Mouse (Mus musculus): ENCODE measurements around the gene Ttc28.

DNA sequence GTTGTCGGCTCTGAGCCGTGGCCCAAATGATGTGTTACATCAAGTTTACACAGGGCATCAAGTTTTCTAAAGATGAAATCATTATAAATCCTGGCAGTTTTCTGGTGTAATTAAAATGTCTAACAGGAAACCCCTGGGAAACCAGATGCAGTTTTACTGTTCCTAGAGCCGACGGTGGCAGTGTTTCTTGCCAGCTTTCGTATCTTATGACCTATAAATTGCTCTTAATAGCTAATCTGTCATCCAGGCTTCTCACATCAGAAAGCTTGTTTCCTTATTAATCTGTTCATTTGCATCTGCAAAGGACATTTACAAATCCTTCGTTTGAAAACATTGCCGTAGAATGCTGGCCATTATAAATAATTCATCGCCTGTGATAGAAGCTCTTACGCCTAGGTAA is 296.2 kb downstream of the Ttc28 start:
- TF ChIP-seq CTCF (IDR thresholded peaks at IDR 0.05; ENCODE audit: insufficient read depth, low read length): no peak
- TF ChIP-seq POLR2A (IDR thresholded peaks at IDR 0.05; ENCODE audit: borderline replicate concordance, extremely low read depth, low read depth, low read length): no peak
